Mouse (Mus musculus) splenic B cell, adult 2 months (primary cell): ENCODE results near the gene Cpne5.
"Not testable (repeated sequence)": the region's sequence is repeated elsewhere in the genome, so short reads cannot be mapped to it uniquely, and the experiment has no call there.

Source experiments
- DNase-seq: peaks from one replicate; pipeline ENCODE4 v3.0.0-alpha.2; 2011; ENCODE audit warnings: low read depth, low spot score
- H3K27me3 ChIP-seq: 2 replicates; pipeline ENCODE4 v1.6.1; 2012; ENCODE audit warnings: mild to moderate bottlenecking, low read length, moderate library complexity, mixed read lengths; ENCODE audit not compliant: control insufficient read depth, poor library complexity, insufficient read depth, severe bottlenecking
- H3K36me3 ChIP-seq: 2 replicates; pipeline ENCODE4 v1.6.1; 2012; ENCODE audit warnings: mild to moderate bottlenecking, low read length, moderate library complexity, mixed read lengths; ENCODE audit not compliant: control insufficient read depth, poor library complexity, insufficient read depth, severe bottlenecking

The Cpne5 gene

DNA sequence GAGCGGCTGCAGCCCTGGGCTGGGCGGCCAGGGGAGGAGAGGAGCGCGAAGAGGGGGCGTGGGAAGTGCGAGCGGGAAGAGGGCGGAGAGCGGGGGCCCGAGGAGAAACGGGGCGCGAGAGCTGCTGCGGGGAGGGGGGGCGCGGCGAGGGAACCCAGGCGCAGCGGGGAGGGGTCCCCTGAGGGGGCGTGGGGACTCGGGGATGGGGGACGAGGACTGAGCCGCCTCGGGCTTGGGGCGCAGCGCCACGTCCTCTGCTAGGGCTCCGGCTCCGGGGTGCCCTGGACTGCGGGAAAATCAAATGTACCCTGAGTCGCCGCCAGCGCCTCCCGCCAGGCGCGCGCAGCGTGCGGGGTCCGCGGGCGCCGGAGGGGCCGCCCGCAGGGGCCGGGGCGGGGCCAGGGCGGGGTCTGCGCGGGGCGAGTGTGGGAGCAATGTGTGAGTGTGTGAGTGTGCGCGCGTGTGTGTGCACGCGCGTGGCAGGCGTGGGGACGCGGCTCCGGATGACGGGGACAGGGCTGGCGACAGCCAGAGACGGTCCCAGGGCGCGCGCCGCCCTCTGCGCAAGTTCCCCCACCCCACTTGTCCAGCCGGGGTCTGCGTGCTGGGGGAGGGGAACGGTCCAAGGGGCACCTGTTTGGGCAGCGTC lies at the start of gene Cpne5:
Gene Cpne5, minus strand, starts transcription at position 396 of the 649 bp plus-strand sequence.
- peak; percentile 19 for DNase-seq
- Histone ChIP-seq H3K36me3 (no peaks in the 10 kb centered on the region), H3K27me3 (no peaks in the 10 kb centered on the region; the same call in 1 of the 2 replicates)

DNA sequence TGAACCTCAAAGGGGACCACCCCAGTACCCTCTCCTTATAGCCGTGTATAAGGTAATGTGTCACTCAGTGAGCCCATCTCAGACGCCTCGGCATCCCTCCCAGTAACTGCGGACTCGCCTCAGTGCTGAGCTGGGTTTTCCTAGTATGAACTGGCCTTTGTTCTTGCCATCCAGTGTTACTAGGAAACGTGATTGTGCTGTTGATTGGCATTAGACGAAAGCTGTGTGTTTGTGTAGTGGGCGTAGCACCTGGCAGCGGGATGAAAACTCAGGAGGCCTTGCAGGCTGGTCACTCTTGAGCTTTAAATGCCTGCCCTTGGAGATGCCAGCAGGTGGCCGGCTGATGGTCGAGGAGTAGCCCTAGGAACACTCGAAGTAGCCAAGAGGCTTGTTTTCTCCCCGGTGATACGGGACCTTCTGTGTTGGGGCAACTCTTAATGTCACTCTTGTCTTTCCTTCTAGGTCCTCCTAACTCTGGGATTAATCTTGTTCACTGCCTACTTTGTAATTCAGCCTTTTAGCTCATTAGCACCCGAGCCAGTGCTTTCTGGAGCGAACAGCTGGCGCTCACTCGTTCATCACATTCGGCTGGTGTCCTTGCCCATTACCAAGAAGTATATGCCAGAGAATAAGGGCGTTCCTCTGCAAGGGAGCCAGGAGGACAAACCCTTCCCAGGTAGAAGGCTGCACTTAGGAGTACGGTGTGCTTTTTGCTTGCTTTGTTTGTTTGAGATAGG lies 44.4 kb upstream of the Cpne5 start:
- Histone ChIP-seq H3K27me3 (no peaks in the 10 kb centered on the region), H3K36me3 (peaks cover 8% of the 10 kb centered on the region)
- DNase-seq, result no peak

GRCm38 (mm10) chr17:29281541-29281940 lies 43.6 kb upstream of the Cpne5 start:
- Histone ChIP-seq H3K36me3 (peaks cover 11% of the 10 kb centered on the region), H3K27me3 (no peaks in the 10 kb centered on the region)
- no peak for DNase-seq

GRCm38 (mm10) chr17:29280422-29280821 lies 42.5 kb upstream of the Cpne5 start:
- Histone ChIP-seq H3K36me3 (peaks cover 11% of the 10 kb centered on the region), H3K27me3 (no peaks in the 10 kb centered on the region)
- DNase-seq, result no peak

DNA sequence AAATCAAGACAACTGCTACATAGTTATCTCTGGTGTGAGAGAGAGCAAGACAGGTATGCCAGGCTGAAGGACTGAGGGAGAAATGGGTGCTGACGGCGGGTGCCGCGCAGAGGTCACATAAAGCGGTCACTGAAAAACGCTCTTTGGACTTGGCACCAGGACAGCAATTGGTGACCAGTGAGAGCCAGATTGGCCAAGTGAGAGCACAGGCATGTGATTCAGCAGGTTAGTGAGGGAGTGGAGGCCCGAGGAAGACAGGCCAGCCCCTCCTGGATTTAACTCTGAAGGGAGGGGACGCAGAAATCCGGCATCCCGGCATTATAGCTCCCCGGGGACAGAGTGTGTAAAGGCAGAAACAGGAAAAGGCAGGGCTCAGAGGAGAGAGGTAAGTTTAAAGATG lies 35.9 kb upstream of the Cpne5 start:
- H3K36me3 ChIP-seq, result peaks cover 4% of the 10 kb centered on the region; the same call in 1 of the 2 replicates
- no peaks in the 10 kb centered on the region for H3K27me3 ChIP-seq

DNA sequence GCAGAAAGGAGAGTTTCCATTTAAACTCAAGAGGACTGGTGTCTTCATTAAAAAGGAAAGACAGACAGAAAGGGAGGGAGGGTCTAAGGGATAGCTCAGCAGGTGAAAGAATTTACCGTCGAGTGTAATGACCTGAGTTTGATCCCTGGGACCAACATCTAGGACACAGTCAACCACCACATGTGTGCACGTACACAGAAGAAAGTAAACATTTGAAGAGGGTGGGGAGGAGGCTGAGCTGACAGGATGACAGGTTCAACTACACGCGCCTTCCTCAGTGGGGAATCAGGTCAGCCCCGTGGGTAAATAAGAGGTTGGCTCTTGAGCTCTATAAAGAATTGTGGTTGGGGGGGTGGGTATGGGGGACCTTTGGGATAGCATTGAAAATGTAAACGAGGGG lies 35.2 kb upstream of the Cpne5 start:
- Histone ChIP-seq H3K27me3 (no peaks in the 10 kb centered on the region), H3K36me3 (0 out of 2 replicates have a peak, but pooled peaks cover 4% of the 10 kb centered on the region)
- no peak for DNase-seq

More for the DNA sequence above, 35.9 kb upstream of the Cpne5 start:
- DNase-seq, result no peak

- H3K27me3 ChIP-seq, result no peaks in the 10 kb centered on the region; the same call in 1 of the 2 replicates
- no peaks in the 10 kb centered on the region for H3K36me3 ChIP-seq
- peak; percentile 45 for DNase-seq
These were observed 32.3 kb upstream of the Cpne5 start for GRCm38 (mm10) chr17:29270148-29270698.

DNA sequence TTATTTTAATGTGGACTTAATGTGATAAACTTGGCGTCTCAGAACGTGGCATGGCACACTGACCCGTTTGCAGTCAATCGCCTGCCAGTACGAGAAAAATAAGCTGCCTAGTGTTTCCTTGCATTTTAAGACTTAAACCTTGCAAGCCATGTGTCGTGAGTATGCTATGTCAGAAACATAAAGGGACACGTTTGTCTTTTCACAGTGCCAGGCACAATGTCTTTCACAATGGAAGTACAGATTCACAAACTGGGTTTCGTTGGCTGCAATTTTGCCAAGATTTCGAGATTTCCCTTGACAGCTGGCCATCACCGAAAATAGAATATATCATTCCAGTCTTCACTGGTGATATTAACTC lies 31.4 kb upstream of the Cpne5 start:
- no peaks in the 10 kb centered on the region for H3K36me3 ChIP-seq
- H3K27me3 ChIP-seq, result no peaks in the 10 kb centered on the region; the same call in 1 of the 2 replicates
- no peak for DNase-seq

DNA sequence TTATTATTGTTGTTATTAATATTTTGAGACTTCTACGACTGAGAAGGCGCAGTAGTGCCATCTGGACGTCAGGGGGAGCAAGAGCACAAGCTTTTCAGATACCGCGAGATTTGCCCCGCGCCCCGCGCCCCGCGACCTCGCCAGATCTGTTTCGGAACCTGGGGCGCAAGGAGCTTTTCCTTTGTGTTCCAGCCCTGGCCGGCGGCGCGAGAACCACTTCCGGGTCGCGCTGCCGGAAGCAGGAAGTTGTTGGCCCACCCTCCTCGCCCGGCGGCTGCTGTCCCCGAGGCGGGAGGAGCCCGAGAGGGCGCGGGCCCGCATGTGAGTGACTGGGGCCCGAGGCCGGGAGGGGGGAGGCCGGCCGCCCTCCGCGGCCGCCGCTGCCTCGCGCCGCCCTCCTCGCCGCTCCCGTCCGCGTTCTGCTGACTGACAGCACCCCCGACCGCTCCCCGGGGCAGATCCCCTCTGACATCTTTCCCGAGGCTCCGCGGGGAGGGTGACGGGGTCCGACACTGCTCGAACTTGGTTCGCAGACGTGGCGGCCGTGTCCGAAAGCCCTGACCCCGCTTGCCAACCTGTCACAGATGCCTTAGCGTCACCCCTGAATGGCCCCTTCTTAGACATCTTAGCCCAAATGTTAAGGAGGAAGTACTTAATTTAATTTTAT lies 30.8 kb upstream of the Cpne5 start, which contains the start of gene BC004004:
Gene BC004004, plus strand, starts transcription at position 107 of the 667 bp plus-strand sequence.
- no peaks in the 10 kb centered on the region for H3K36me3 ChIP-seq
- DNase-seq, result peak; percentile 96
- no peaks in the 10 kb centered on the region; the same call in 1 of the 2 replicates for H3K27me3 ChIP-seq

GRCm38 (mm10) chr17:29267931-29268681 lies 30.1 kb upstream of the Cpne5 start:
- no peak for DNase-seq
- H3K27me3 ChIP-seq, result no peaks in the 10 kb centered on the region; the same call in 1 of the 2 replicates
- no peaks in the 10 kb centered on the region for H3K36me3 ChIP-seq

GRCm38 (mm10) chr17:29267040-29267439 lies 29.1 kb upstream of the Cpne5 start:
- not testable (repeated sequence) for DNase-seq, H3K27me3 ChIP-seq, H3K36me3 ChIP-seq

GRCm38 (mm10) chr17:29264760-29265159 lies 26.8 kb upstream of the Cpne5 start:
- no peak for DNase-seq
- Histone ChIP-seq H3K27me3 (no peaks in the 10 kb centered on the region; the same call in 1 of the 2 replicates), H3K36me3 (peaks cover 3% of the 10 kb centered on the region)

DNA sequence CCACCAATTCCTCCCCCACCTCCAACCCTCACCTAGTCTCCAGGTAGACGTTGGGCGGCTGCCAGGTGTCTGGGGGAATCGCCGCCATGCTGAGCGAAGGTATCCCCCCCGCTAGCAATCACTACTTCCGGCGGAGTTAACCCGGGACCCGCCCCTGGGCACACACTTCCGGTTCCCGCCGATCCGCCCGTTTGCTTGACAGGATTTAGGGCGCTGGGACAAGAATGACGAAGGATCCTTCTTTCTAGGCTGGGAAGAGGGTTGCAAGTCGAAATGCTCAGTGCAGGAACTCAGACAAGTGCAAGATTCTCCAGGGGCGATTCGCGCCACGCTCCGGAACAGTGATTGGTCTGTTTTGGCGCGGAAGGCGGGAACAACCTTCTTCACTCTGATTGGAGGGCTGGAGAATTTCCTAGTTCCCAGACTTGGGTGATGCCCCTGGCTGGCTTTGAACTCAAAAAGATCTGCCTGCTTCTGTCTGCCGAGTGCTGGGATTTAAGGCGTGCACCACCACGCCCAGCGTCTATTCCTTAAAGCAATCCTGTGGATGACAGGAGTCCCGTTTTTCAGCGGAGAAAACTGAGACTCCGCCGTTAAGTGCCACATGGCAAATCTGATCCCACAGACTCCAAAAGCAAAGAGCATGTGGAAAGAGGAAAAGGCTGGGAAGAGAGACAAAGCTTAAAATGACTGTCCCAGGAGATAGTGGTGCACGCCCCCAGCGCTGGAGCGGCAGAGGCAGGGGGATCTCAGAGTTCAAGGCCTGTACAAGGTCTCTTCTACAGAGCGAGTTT lies 26.1 kb upstream of the Cpne5 start, which contains the start of gene Ppil1:
Gene Ppil1, minus strand, starts transcription at position 347 of the 794 bp plus-strand sequence.
- Histone ChIP-seq H3K36me3 (peaks cover 4% of the 10 kb centered on the region), H3K27me3 (no peaks in the 10 kb centered on the region; the same call in 1 of the 2 replicates)
- peak; percentile 80 for DNase-seq
